Mouse (Mus musculus): ENCODE results near the gene Gadd45a. TPM values are rescaled to one million over a fixed set of nuclear protein-coding genes. Genes with fewer than 3 reads are reported as not detected.
A peak's percentile ranks its signal among the peaks of the same experiment; 100 is the strongest.

Gadd45a gene
- polyA plus RNA-seq (2012; fragmentation: generic; extraction: Trizol) = 381 TPM

- H3K36me3 ChIP-seq (ENCODE audit: control insufficient read depth, insufficient read depth) = peaks cover 22% of the 10 kb centered on the region
- peak within 1 kb of the TSS; percentile 98 for H3K4me3 ChIP-seq
- peaks cover 23% of the 10 kb centered on the region for H3K79me2 ChIP-seq (ENCODE audit: control insufficient read depth, insufficient read depth)
- no peaks in the 10 kb centered on the region for H3K27me3 ChIP-seq (ENCODE audit: control insufficient read depth, insufficient read depth, insufficient read length)
- H3ac ChIP-seq (ENCODE audit: control insufficient read depth, insufficient read length) = peak within 1 kb of the TSS; percentile 57
- TF ChIP-seq MYOG (IDR thresholded peaks at IDR 0.05; ENCODE audit: control insufficient read depth in 1 of 3, insufficient read depth in 1 of 3, insufficient read length in 2 of 3, low read depth in 2 of 3) (peak in 1 of 3 experiments; percentile 35), MAX (IDR thresholded peaks at IDR 0.05; ENCODE audit: low read depth) (no peak), TCF12 (IDR thresholded peaks at IDR 0.05; ENCODE audit: insufficient read depth, poor library complexity, severe bottlenecking) (no peak), TCF3 (IDR thresholded peaks at IDR 0.05; ENCODE audit: insufficient read length, low read depth) (peak; percentile 8), MYOD1 (IDR thresholded peaks at IDR 0.05; ENCODE audit: control insufficient read depth in 1 of 3, insufficient read length in 2 of 3, low read depth in 2 of 3) (peak in 1 of 3 experiments; percentile 33), CEBPB (IDR thresholded peaks at IDR 0.05; ENCODE audit: insufficient read depth, poor library complexity, severe bottlenecking) (no peak), USF1 (IDR thresholded peaks at IDR 0.05; ENCODE audit: low read depth) (no peak), E2F4 (IDR thresholded peaks at IDR 0.05; ENCODE audit: insufficient read depth) (peak; percentile 10), REST (IDR thresholded peaks at IDR 0.05; ENCODE audit: insufficient read depth, insufficient read length) (no peak), POLR2A (IDR thresholded peaks at IDR 0.05; ENCODE audit: insufficient read length, low read depth) (peak; percentile 96), POLR2AphosphoS2 (IDR thresholded peaks at IDR 0.05; ENCODE audit: insufficient read length, low read depth) (peak; percentile 95), SRF (IDR thresholded peaks at IDR 0.05; ENCODE audit: control insufficient read depth, insufficient read length, low read depth) (peak; percentile 10)
- H3K4me2 ChIP-seq (ENCODE audit: low read depth) = peak within 1 kb of the TSS; percentile 76
These were observed at the start of gene Gadd45a for GRCm38 (mm10) chr6:67036837-67037628. Gadd45a (minus strand) TSS chr6:67037457.

GRCm38 (mm10) chr6:67085850-67086437 lies 48.7 kb upstream of the Gadd45a start:
- Histone ChIP-seq H3K79me2 (ENCODE audit: control insufficient read depth, insufficient read depth) (no peaks in the 10 kb centered on the region), H3ac (ENCODE audit: control insufficient read depth, insufficient read length) (no peak overlapping the region), H3K4me2 (ENCODE audit: low read depth) (no peak overlapping the region), H3K4me3 (no peak overlapping the region), H3K36me3 (ENCODE audit: control insufficient read depth, insufficient read depth) (no peaks in the 10 kb centered on the region), H3K27me3 (ENCODE audit: control insufficient read depth, insufficient read depth, insufficient read length) (no peaks in the 10 kb centered on the region)
- TF ChIP-seq POLR2AphosphoS2 (IDR thresholded peaks at IDR 0.05; ENCODE audit: insufficient read length, low read depth) = no peak
- no peak for TF ChIP-seq POLR2A (IDR thresholded peaks at IDR 0.05; ENCODE audit: insufficient read length, low read depth)

DNA sequence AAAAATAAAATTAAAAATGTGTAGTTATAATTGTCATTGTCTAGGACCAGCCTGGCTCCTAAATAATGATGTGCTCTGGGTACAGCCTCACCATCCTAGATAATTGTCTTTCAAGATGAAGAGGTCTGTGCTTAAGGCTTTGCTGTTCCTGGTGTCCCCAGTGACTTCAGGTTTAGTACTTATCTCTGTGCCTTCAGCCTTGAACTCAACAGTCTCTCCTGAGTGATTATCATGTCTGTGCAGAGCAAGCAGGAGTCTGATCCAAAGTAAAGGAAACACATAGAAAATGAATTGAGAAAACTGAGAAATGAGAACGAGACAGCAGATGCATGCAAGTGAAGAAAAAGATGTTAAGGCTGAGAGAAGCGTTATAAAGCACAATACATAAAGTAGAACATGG lies 47.2 kb upstream of the Gadd45a start:
- no peaks in the 10 kb centered on the region for H3K27me3 ChIP-seq (ENCODE audit: control insufficient read depth, insufficient read depth, insufficient read length)
- TF ChIP-seq SRF (IDR thresholded peaks at IDR 0.05; ENCODE audit: control insufficient read depth, insufficient read length, low read depth) (no peak), MAX (IDR thresholded peaks at IDR 0.05; ENCODE audit: low read depth) (no peak), TCF3 (IDR thresholded peaks at IDR 0.05; ENCODE audit: insufficient read length, low read depth) (no peak), CEBPB (IDR thresholded peaks at IDR 0.05; ENCODE audit: insufficient read depth, poor library complexity, severe bottlenecking) (no peak), REST (IDR thresholded peaks at IDR 0.05; ENCODE audit: insufficient read depth, insufficient read length) (no peak), TCF12 (IDR thresholded peaks at IDR 0.05; ENCODE audit: insufficient read depth, poor library complexity, severe bottlenecking) (no peak), E2F4 (IDR thresholded peaks at IDR 0.05; ENCODE audit: insufficient read depth) (no peak), MYOG (IDR thresholded peaks at IDR 0.05; ENCODE audit: control insufficient read depth in 1 of 3, insufficient read depth in 1 of 3, insufficient read length in 2 of 3, low read depth in 2 of 3) (no peak), MYOD1 (IDR thresholded peaks at IDR 0.05; ENCODE audit: control insufficient read depth in 1 of 3, insufficient read length in 2 of 3, low read depth in 2 of 3) (no peak)
- H3ac ChIP-seq (ENCODE audit: control insufficient read depth, insufficient read length) = no peak overlapping the region
- no peaks in the 10 kb centered on the region for H3K36me3 ChIP-seq (ENCODE audit: control insufficient read depth, insufficient read depth)
- H3K4me3 ChIP-seq = no peak overlapping the region
- no peaks in the 10 kb centered on the region for H3K79me2 ChIP-seq (ENCODE audit: control insufficient read depth, insufficient read depth)
- H3K4me2 ChIP-seq (ENCODE audit: low read depth) = no peak overlapping the region

GRCm38 (mm10) chr6:67081141-67081540 lies 43.9 kb upstream of the Gadd45a start:
- no peak overlapping the region for H3ac ChIP-seq (ENCODE audit: control insufficient read depth, insufficient read length)
- no peak overlapping the region for H3K4me2 ChIP-seq (ENCODE audit: low read depth)
- TF ChIP-seq MYOG (IDR thresholded peaks at IDR 0.05; ENCODE audit: control insufficient read depth in 1 of 3, insufficient read depth in 1 of 3, insufficient read length in 2 of 3, low read depth in 2 of 3) (no peak), TCF12 (IDR thresholded peaks at IDR 0.05; ENCODE audit: insufficient read depth, poor library complexity, severe bottlenecking) (no peak), SRF (IDR thresholded peaks at IDR 0.05; ENCODE audit: control insufficient read depth, insufficient read length, low read depth) (no peak), E2F4 (IDR thresholded peaks at IDR 0.05; ENCODE audit: insufficient read depth) (no peak), MAX (IDR thresholded peaks at IDR 0.05; ENCODE audit: low read depth) (no peak), TCF3 (IDR thresholded peaks at IDR 0.05; ENCODE audit: insufficient read length, low read depth) (no peak)

GRCm38 (mm10) chr6:67078076-67078475 lies 40.8 kb upstream of the Gadd45a start:
- no peak overlapping the region for H3K4me2 ChIP-seq (ENCODE audit: low read depth)
- H3K36me3 ChIP-seq (ENCODE audit: control insufficient read depth, insufficient read depth) = no peaks in the 10 kb centered on the region
- H3K4me3 ChIP-seq = no peak overlapping the region
- no peaks in the 10 kb centered on the region for H3K27me3 ChIP-seq (ENCODE audit: control insufficient read depth, insufficient read depth, insufficient read length)
- no peak overlapping the region for H3ac ChIP-seq (ENCODE audit: control insufficient read depth, insufficient read length)
- TF ChIP-seq MYOD1 (IDR thresholded peaks at IDR 0.05; ENCODE audit: control insufficient read depth in 1 of 3, insufficient read length in 2 of 3, low read depth in 2 of 3) = peak in 1 of 3 experiments; percentile 20
- TF ChIP-seq MAX (IDR thresholded peaks at IDR 0.05; ENCODE audit: low read depth) = no peak
- no peaks in the 10 kb centered on the region for H3K79me2 ChIP-seq (ENCODE audit: control insufficient read depth, insufficient read depth)

More at GRCm38 (mm10) chr6:67081141-67081540, 43.9 kb upstream of the Gadd45a start:
- Histone ChIP-seq H3K4me3 (no peak overlapping the region), H3K79me2 (ENCODE audit: control insufficient read depth, insufficient read depth) (no peaks in the 10 kb centered on the region), H3K27me3 (ENCODE audit: control insufficient read depth, insufficient read depth, insufficient read length) (no peaks in the 10 kb centered on the region), H3K36me3 (ENCODE audit: control insufficient read depth, insufficient read depth) (no peaks in the 10 kb centered on the region)

Data from myocyte (in vitro differentiated cells).